Mouse (Mus musculus) kidney, adult 2 months (tissue): Measurements from ENCODE around the gene Olfr56. TPM values are rescaled to one million over a fixed set of nuclear protein-coding genes. Genes with fewer than 3 reads are reported as not detected.
"Not testable (repeated sequence)": the region's sequence is repeated elsewhere in the genome, so short reads cannot be mapped to it uniquely, and the experiment has no call there.

Source experiments
- DNase-seq: peaks from one replicate; pipeline ENCODE4 v3.0.0; 2021
- H3K27ac ChIP-seq: fragments of 200-500 bp; 2 replicates; pipeline ENCODE4 v1.5.1; 2012; ENCODE audit warnings: low read depth, low read length, control low read depth, inconsistent platforms; ENCODE audit not compliant: insufficient read depth
- H3K27me3 ChIP-seq: fragments of 200-500 bp; replicated peaks from 2 replicates; pipeline ENCODE4 v1.6.1; 2012; ENCODE audit warnings: mild to moderate bottlenecking, moderate library complexity, low read length, inconsistent platforms; ENCODE audit not compliant: control insufficient read depth, insufficient read depth
- H3K36me3 ChIP-seq: fragments of 200-500 bp; 2 replicates; pipeline ENCODE4 v1.6.1; 2012; ENCODE audit warnings: mild to moderate bottlenecking, moderate library complexity, low read length, inconsistent platforms; ENCODE audit not compliant: control insufficient read depth, insufficient read depth
- H3K4me1 ChIP-seq: fragments of 200-500 bp; 2 replicates; pipeline ENCODE4 v1.6.1; 2011; ENCODE audit warnings: low read length; ENCODE audit not compliant: control insufficient read depth, insufficient read depth
- H3K4me3 ChIP-seq: fragments of 200-500 bp; 2 replicates; pipeline ENCODE4 v1.5.1; 2011; ENCODE audit warnings: mild to moderate bottlenecking, low read depth, low read length, control low read depth; ENCODE audit not compliant: insufficient read depth
- WGBS: fragments of 180-500 bp; shearing (Covaris S2); methylation state at CpG from one replicate; pipeline ENCODE4 v1.1.7; 2018; 5-methylcytosine and 5-hydroxymethylcytosine counted together
- polyA plus RNA-seq: library from polyadenylated mRNA; depleted of rRNA; stranded (reverse); fragments of >200 nt; gene quantifications from 2 replicates; pipeline ENCODE4 v1.2.3, GENCODE M21; 2012

The Olfr56 gene
- polyA plus RNA-seq, 1 experiment: 0.16 TPM

GRCm38 (mm10) chr11:48989981-48990380 lies 11.3 kb downstream of the Olfr56 start:
- WGBS: 62% methylated on average over 2 of the region's 2 CpGs
- H3K36me3 ChIP-seq, H3K27ac ChIP-seq, DNase-seq, H3K27me3 ChIP-seq, H3K4me1 ChIP-seq, H3K4me3 ChIP-seq: not testable (repeated sequence)

DNA sequence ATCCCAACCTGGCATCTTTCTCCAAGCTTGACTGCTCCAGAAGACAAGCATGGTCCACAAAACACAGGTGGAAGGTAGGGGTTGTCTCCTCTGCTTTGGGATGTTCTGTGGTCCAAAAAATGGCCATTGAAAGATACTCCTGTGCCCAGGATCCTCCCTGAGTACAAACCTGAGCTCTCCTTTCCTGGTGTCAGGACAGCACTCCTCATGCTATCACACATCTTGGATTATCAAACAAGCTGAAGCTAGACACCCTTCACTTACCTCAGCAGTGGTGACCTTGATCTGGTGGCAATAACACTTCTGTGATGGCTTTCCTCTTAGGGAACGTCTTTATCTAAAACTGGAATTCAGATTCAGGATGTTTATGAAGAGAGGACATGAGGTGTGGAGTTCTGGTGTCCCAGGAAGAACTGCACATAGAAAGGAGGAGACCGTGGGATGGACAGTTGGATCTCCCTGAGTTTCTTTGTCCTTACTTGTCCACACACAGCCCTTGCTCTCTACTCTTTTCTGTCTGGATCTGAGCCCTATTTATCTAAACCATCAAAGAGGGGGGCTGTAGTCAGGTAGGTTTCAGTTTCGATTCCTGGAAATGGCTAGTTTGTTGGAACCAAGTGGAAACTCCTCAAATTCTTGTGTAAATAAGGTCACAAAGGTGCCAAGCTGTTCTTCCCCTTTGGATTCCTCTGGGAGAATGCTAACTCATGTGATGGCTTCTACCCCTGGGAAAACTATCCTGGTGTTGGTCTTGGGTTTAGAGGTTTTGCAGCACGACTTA lies 13.2 kb downstream of the Olfr56 start, which contains the start of gene Gm12185:
Gene Gm12185 (minus strand): TSS at position 487 of the 781 bp plus-strand sequence.
- peak; percentile 80 for DNase-seq
- H3K36me3 ChIP-seq: not testable (repeated sequence)
- 39% methylated on average over 4 of the region's 4 CpGs for WGBS

DNA sequence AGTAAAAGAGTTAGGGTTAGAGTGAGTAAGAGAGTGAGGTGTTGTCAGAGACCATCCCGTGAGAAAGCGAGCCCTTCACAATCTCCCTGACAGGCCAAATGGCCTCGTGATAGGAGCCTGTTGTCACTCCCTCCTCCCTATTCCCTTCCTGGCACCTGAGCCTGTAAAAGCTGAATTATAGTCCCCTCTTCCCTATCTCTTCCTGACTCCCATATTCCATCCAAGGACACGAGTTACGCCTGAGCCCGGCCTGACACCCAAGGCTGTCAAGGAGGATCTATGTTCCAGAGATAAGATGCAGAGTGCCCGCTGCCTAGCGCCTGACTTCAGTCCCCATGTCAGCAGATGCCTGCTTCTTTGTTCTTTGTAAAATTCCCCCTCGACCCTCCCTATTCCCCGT lies 14.6 kb downstream of the Olfr56 start:
- H3K36me3 ChIP-seq, DNase-seq, H3K4me3 ChIP-seq, H3K27me3 ChIP-seq, H3K4me1 ChIP-seq: not testable (repeated sequence)
- 0 out of 2 replicates have a peak overlapping the region, but pooled peaks have one; percentile 38 for H3K27ac ChIP-seq
- WGBS: 60% methylated on average over 10 of the region's 10 CpGs

More for the DNA sequence above, 13.2 kb downstream of the Olfr56 start, which contains the start of gene Gm12185:
- H3K27me3 ChIP-seq, H3K4me3 ChIP-seq, H3K4me1 ChIP-seq: not testable (repeated sequence)
- peak within 1 kb of the TSS; percentile 59; the same call in 1 of the 2 replicates for H3K27ac ChIP-seq

DNA sequence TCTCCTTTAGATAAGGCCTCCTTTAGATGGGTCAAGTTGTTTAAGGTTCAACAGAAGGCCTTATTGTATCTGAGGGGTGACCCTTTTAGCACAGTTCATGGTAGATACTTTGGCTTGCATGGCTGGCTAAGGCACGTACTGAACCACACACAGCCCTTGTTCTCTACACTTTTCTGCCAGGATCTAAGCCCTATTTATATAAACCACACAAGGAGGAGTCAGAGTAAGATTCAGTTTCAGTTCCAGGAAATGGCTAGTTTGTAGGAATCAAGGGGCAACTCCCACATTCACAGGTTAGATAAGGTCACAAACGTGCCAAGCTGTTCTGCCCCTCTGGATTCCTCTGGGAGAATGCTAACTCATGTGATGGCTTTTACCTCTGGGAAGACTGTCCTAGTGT lies 15.3 kb downstream of the Olfr56 start, which contains the start of gene Tgtp1:
Gene Tgtp1 (minus strand): TSS at position 155 of the 400 bp plus-strand sequence.
- H3K27ac ChIP-seq: peak within 1 kb of the TSS; percentile 69; the same call in 1 of the 2 replicates
- 25% methylated on average over 2 of the region's 2 CpGs for WGBS
- DNase-seq: peak; percentile 52
- H3K36me3 ChIP-seq, H3K4me3 ChIP-seq, H3K4me1 ChIP-seq, H3K27me3 ChIP-seq: not testable (repeated sequence)

DNA sequence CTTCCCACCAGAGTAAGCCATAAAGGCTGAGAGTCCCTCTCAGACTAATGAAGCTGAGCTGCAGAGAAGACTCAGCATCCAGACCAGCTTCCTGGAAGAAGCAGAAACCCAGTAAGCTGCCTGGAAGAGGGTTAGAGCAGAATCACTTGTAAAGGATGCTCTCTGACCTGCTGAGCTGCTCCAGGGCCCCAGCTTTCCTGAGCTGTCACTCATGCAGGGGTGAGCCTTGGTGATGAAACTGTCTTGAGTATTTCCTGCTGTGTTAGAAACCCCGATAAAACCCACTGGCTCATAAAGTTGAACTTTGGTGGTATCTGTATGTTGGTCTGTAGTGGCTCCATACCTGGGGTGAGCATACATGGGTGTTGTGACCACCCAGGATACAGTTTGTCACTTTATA lies 21.7 kb downstream of the Olfr56 start:
- 41% methylated on average over 1 of the region's 1 CpGs for WGBS
- not testable (repeated sequence) for H3K4me3 ChIP-seq, H3K4me1 ChIP-seq, H3K27ac ChIP-seq, DNase-seq, H3K36me3 ChIP-seq, H3K27me3 ChIP-seq

DNA sequence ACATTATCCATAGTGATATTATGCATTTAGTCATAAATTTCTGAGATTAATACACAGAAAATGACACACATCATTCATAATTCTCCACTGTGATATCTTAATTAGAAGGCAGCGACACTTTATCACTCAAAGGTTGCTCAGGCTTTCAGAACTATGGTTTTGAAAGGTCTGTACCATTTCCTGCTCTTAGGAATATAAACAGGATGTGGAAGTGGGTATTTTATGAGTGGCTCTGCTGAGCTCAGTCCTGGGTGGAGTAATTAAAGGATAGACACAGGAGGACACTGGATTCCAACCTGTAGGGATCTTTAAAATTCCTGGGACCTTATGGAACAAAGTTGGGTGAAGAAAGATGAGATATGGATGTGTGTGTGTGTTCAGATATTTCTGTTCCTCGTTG lies 27.6 kb downstream of the Olfr56 start:
- WGBS: 49% methylated on average over 2 of the region's 2 CpGs
- peak; percentile 16 for DNase-seq

DNA sequence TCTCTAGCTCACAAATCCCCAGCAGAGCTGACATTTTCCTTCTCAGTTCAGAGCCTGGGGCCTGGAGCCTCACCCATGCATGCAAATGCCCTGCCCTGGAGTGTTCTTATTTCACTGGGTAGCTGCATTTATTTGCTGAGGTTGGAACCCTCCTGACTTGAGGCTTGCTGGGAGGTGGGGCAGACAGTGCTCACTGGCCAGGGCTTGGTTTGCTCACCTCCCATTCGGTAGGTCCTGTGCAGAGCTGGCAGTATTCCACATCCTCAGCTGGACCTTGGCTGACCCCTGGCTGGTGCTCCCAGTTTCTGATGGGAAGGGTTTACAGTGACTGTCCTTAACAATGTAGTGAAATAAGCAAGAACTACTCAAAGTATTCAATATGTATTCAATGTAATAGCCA lies 28.1 kb downstream of the Olfr56 start:
- H3K27me3 ChIP-seq, H3K4me1 ChIP-seq, H3K27ac ChIP-seq, H3K4me3 ChIP-seq, H3K36me3 ChIP-seq: not testable (repeated sequence)
- DNase-seq: peak; percentile 42
- 0% methylated on average over 1 of the region's 1 CpGs for WGBS

More for the DNA sequence above, 27.6 kb downstream of the Olfr56 start:
- not testable (repeated sequence) for H3K27me3 ChIP-seq, H3K27ac ChIP-seq, H3K4me3 ChIP-seq, H3K36me3 ChIP-seq, H3K4me1 ChIP-seq

DNA sequence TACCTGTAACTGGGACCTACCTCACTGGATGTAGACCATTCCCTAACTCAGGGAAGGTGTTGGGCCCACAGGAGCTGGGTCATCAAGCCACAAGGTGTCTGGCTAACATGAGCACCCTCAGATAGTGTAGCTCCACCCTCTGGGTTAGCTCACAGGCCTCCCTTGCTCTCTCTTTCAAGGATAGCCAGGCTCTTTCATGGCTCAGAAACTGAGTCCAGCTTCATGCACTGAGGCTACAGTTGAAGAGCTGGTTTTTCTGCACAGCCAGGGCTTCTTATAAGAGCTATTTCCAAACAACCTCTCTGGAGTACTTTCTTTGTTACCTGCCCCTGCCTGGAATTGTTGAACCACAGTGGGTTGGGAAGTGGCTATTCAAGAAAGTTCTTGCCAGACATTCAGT lies 33.4 kb downstream of the Olfr56 start:
- H3K4me3 ChIP-seq, H3K27ac ChIP-seq: not testable (repeated sequence)

GRCm38 (mm10) chr11:49050064-49050463 lies 71.4 kb downstream of the Olfr56 start:
- H3K4me3 ChIP-seq, H3K27me3 ChIP-seq, H3K4me1 ChIP-seq, H3K27ac ChIP-seq, DNase-seq, H3K36me3 ChIP-seq: not testable (repeated sequence)

More for the DNA sequence above, 33.4 kb downstream of the Olfr56 start:
- H3K4me1 ChIP-seq, H3K36me3 ChIP-seq, H3K27me3 ChIP-seq, DNase-seq: not testable (repeated sequence)

- H3K4me1 ChIP-seq, H3K36me3 ChIP-seq, DNase-seq, H3K27me3 ChIP-seq, H3K4me3 ChIP-seq, H3K27ac ChIP-seq: not testable (repeated sequence)
- 33% methylated on average over 1 of the region's 6 CpGs for WGBS
Measured at GRCm38 (mm10) chr11:49051093-49051891, 72.6 kb downstream of the Olfr56 start, which contains the start of gene 9930111J21Rik2. 9930111J21Rik2 (minus strand) TSS chr11:49051242.

DNA sequence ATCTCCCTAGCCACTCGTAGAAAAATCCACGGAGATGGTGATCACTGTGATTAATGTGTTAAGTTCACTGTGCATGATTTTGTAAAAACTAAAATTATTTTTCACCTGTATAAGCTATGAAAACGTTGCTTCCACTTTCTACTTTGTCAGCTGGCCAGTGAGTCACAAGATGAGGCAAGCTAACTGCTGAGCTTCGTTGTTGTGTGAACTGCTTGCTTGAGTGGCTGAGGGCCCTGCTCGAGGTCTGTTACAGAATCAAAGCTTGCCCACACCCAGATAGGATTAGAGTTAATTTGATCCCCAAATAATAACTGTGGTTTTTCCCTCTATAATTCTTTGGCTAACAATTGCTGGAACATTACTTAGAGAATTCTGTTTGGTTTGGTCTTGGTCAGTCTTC lies 73.2 kb downstream of the Olfr56 start:
- not testable (repeated sequence) for H3K27ac ChIP-seq, H3K4me3 ChIP-seq, DNase-seq, H3K27me3 ChIP-seq, H3K4me1 ChIP-seq, H3K36me3 ChIP-seq
- WGBS: no CpG with 5 or more reads among the region's 5 CpGs
